ENCODE assay signal across 8 mouse cellular contexts in the genomic region with DNA sequence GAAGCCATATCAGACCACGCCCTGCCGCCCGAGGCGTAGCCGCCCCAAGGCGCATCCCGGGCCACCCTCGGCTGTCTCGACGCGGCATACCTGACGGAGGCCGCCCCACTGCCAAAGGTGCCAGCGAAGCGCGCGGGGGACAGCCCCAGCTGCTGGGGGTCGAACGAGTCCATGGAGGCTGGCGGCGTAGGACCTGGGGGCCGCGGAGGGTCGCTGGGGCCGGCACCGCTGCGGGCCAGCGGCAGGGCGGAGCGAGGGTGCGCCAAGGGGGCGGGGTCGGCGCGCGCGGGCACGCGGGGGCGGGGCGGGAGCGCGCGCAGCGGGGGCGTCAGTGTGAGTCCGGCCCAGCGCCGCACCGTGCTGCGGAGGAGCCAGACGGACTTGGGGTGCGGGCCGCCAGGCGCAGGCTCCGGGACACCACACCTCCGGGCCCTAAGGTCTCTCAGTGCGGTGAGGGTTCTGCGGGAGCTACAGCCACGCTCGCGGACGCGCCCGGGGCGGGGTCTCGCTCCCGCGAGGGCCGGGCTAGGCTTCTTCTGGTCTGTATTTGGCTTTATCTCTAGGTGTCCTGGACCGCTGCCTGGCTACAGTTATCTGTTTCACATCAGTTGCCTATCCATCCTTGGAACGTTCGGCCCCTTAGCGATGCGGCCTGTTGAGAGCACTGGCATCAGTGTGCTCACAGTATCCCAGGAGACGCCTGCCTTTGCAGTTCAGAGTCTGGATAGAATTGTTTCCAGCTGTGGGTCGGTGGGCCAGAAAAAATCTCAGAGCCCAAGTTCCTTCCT.
DNase-seq lines count a peak whose midpoint lies in the region; ATAC-seq lines count a peak whose summit lies in the region.

No protein-coding gene starts in this region.

- peak; percentile 70 for DNase-seq in c-Kit-negative CD71-positive TER-119-positive erythroid progenitor cells, embryonic 14.5 days (ENCODE audit: low read depth, low spot score)
- DNase-seq in forebrain, embryonic 10.5 days (ENCODE audit: extremely low spot score, low spot score) = peak; percentile 80
- peak; percentile 90 for DNase-seq in kidney, postnatal 14 days
- peak; percentile 87 for DNase-seq in naive thymus-derived CD4-positive, alpha-beta T cell, adult 2 months (ENCODE audit: low read depth)
- peak; percentile 71 for DNase-seq in splenic B cell, adult 2 months (ENCODE audit: low read depth, low spot score)

- H3K4me1 ChIP-seq in forebrain, embryonic 10.5 days = peaks cover 29% of the 10 kb centered on the region
- peaks cover 28% of the 10 kb centered on the region for H3K4me1 ChIP-seq in heart, embryonic 15.5 days (replicated peaks)
- peaks cover 26% of the 10 kb centered on the region for H3K4me1 ChIP-seq in liver, embryonic 12.5 days

- H3K4me2 ChIP-seq in heart, embryonic 15.5 days = peak overlapping the region; percentile 62
- peak overlapping the region; percentile 95 for H3K4me2 ChIP-seq in liver, embryonic 12.5 days

- peak overlapping the region; percentile 73 for H3K4me3 ChIP-seq in forebrain, embryonic 10.5 days
- peak overlapping the region; percentile 90 for H3K4me3 ChIP-seq in heart, embryonic 15.5 days
- H3K4me3 ChIP-seq in liver, embryonic 12.5 days = peak overlapping the region; percentile 90

- ATAC-seq in CD4-positive, CD25-positive, alpha-beta regulatory T cell, adult 4 months = peak; percentile 88
- peak; percentile 91 for ATAC-seq in heart, embryonic 15.5 days (replicated peaks; ENCODE audit: insufficient number of reproducible peaks, insufficient read depth, low FRiP score, low read depth)
- ATAC-seq in liver, embryonic 12.5 days = peak; percentile 90

- H3K36me3 ChIP-seq in forebrain, embryonic 10.5 days (replicated peaks) = peaks cover 10% of the 10 kb centered on the region
- H3K36me3 ChIP-seq in heart, embryonic 15.5 days = peaks cover 16% of the 10 kb centered on the region; the same call in 1 of the 2 replicates
- H3K36me3 ChIP-seq in liver, embryonic 12.5 days = peaks cover 11% of the 10 kb centered on the region
- no peaks in the 10 kb centered on the region for H3K36me3 ChIP-seq in splenic B cell, adult 2 months (ENCODE audit: control insufficient read depth, insufficient read depth, low read length, poor library complexity, severe bottlenecking)

- H3K27me3 ChIP-seq in forebrain, embryonic 10.5 days (ENCODE audit: poor library complexity, severe bottlenecking) = peaks cover 16% of the 10 kb centered on the region; the same call in 1 of the 2 replicates
- H3K27me3 ChIP-seq in heart, embryonic 15.5 days = no peaks in the 10 kb centered on the region
- H3K27me3 ChIP-seq in liver, embryonic 12.5 days (replicated peaks) = peaks cover 19% of the 10 kb centered on the region
- H3K27me3 ChIP-seq in splenic B cell, adult 2 months (ENCODE audit: control insufficient read depth, insufficient read depth, low read length, poor library complexity, severe bottlenecking) = no peaks in the 10 kb centered on the region; the same call in 1 of the 2 replicates

- H3K9ac ChIP-seq in heart, embryonic 15.5 days = peak overlapping the region; percentile 92
- H3K9ac ChIP-seq in liver, embryonic 12.5 days = peak overlapping the region; percentile 84

- peak overlapping the region; percentile 93 for H3K27ac ChIP-seq in forebrain, embryonic 10.5 days
- H3K27ac ChIP-seq in heart, embryonic 15.5 days = peak overlapping the region; percentile 92
- peak overlapping the region; percentile 80 for H3K27ac ChIP-seq in liver, embryonic 12.5 days

- WGBS in forebrain, embryonic 10.5 days = under 1% methylated on average over 74 of the region's 77 CpGs
- under 1% methylated on average over 74 of the region's 77 CpGs for WGBS in heart, embryonic 15.5 days
- WGBS in liver, embryonic 12.5 days (ENCODE audit: insufficient replicate concordance) = under 1% methylated on average over 76 of the region's 77 CpGs

- no peaks in the 10 kb centered on the region for H3K9me3 ChIP-seq in forebrain, embryonic 10.5 days
- H3K9me3 ChIP-seq in heart, embryonic 15.5 days (replicated peaks) = no peaks in the 10 kb centered on the region
- H3K9me3 ChIP-seq in liver, embryonic 12.5 days (replicated peaks) = no peaks in the 10 kb centered on the region

Comparison
In these comparisons a context has a peak if more than half of its experiments do, and no peak if none do; other contexts are left out.
1. Peak in every context shown above with its lines: DNase-seq, ATAC-seq, H3K4me3 ChIP-seq and H3K27ac ChIP-seq.